Mouse (Mus musculus): Measurements from ENCODE around the gene Syne3.
A peak's percentile ranks its signal among the peaks of the same experiment; 100 is the strongest.

The Syne3 gene

DNA sequence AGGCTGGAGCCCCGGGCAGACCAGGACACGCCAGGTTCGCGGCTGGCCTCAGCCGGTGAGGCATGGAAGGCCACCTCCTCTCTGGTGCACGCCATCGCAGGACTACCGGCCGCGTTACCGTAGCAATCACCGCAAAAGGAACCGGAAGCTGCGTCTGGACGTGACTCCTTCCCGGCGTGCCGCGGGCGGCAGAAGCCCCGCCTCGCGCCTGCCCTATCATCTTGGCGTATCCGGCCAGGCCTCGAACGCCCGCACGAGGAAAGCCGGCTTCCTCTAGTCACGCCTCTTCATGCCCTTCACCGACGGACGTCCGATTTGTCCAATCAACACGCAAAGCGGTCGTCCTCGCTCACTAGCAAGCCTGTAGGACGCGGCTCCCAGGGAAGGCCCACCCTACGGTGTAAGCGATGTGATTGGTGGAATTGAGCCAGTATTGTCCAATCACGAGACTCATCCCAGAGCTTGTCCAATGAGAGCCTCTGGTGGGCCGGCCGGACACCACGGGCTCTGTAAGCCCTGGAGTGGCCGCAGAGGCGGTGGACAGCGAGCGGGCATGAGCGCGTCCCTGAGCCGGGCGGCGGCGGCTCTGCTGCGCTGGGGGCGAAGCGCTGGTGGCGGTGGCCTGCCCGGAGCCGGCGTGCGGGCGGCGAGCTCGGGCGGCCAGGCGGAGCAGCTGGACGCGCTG, 22.7 kb upstream of the Syne3 start, which contains the start of gene Glrx5:
Gene Glrx5, plus strand, starts transcription at position 542 of the 685 bp plus-strand sequence.
- no peaks in the 10 kb centered on the region for H3K27me3 ChIP-seq (ENCODE audit: control insufficient read depth, insufficient read depth, low read length, poor library complexity, severe bottlenecking)
- peak; percentile 100 for DNase-seq (ENCODE audit: low read depth, low spot score)
- peaks cover 3% of the 10 kb centered on the region for H3K36me3 ChIP-seq (ENCODE audit: control insufficient read depth, insufficient read depth, low read length, poor library complexity, severe bottlenecking)

DNA sequence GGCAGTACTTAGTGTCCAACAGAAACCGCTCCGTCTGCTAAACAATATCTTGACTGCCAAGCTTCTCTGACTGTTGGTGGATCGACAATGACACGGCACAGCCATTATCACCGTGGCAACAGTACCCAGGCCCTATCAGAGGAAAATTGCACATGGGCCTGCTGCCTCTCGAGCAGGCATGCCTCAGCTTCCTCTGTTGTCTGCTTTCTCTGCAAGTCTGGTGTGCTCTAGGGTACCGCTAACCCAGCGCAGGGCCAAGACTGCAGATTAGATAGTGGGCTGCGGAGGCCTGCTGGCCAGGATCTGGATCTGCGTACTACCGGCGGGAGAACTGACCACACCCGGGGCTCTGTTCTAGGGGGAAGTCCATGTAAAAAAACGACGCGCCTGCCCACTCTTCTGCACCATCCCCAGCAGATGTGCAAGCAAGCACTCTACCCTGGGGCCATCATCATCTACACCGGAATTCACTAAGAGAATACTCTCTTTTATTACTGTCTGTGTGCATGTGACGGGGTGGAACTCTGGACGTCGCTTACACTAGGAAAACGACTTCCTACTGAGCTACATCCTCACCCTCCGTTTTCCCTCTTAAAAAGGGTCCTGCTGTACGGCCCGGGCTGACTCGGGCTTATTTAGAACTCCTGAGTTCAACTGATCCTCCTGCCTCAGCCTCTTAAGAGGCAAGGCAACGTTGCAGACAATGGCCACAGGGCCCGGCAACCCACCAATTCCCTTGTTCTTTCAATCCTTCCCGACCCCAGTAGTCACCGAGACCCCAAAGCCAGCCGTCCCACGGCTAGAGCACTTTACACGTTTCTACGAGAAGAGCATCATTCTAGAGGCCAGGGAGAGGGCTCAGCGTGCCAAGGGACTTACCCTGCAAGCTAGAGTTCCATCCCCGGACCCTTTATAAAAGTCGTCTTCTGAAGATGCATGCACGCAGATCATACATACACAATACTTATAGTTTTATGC, 21.8 kb upstream of the Syne3 start:
- Histone ChIP-seq H3K36me3 (ENCODE audit: control insufficient read depth, insufficient read depth, low read length, poor library complexity, severe bottlenecking) (peaks cover 3% of the 10 kb centered on the region), H3K27me3 (ENCODE audit: control insufficient read depth, insufficient read depth, low read length, poor library complexity, severe bottlenecking) (no peaks in the 10 kb centered on the region)
- no peak for DNase-seq (ENCODE audit: low read depth, low spot score)

DNA sequence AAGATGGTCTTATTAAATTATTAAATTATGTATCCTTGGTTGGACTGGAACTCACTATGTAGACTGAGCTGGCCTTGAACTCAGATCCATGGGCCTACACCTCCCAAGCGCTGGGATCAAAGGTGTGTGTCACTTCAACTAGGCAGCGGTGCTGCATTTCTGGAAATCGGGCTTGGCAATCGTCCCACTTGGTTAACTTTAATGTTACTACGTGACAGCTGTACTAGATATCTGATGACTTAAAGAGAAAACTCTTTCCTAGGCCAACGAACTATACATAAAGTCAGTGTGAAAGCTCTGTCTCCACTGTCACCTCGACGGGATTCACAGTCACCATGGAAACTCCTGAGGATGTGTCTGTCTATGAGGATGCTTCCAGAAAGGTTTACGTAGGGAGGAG, 20.3 kb upstream of the Syne3 start:
- no peak for DNase-seq (ENCODE audit: low read depth, low spot score)
- Histone ChIP-seq H3K27me3 (ENCODE audit: control insufficient read depth, insufficient read depth, low read length, poor library complexity, severe bottlenecking) (no peaks in the 10 kb centered on the region), H3K36me3 (ENCODE audit: control insufficient read depth, insufficient read depth, low read length, poor library complexity, severe bottlenecking) (peaks cover 3% of the 10 kb centered on the region)

DNA sequence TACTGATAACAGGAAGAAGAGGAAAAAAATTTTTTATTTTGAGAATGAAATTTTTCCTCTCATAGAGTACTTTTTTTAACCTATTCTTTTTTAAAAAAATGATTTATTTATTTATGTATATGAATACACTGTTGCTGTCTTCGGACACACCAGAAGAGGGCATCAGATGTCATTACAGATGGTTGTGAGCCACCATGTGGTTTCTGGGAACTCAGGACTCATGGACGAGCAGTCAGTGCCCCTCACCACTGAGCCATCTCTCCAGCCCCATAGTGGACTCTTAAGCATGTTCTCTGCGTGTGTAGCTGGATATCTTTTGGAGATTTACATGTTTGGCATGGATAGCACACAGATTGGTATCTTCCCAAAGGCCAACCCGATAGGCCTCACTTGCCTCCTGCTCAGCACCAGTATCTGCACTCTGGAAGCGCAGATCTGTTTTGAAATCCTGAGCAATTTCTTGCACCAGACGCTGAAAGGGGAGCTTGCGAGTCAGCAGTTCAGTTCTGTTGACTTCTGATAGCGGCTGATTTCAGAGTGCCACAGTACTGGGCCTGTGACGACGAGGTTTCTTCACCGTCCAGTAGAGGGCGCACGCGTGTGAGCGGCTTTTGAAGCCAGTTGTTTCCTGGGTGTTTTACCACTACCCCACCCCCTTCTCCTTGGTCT, 17.8 kb upstream of the Syne3 start:
- no peaks in the 10 kb centered on the region for H3K27me3 ChIP-seq (ENCODE audit: control insufficient read depth, insufficient read depth, low read length, poor library complexity, severe bottlenecking)
- H3K36me3 ChIP-seq (ENCODE audit: control insufficient read depth, insufficient read depth, low read length, poor library complexity, severe bottlenecking): peaks cover 3% of the 10 kb centered on the region
- peak; percentile 92 for DNase-seq (ENCODE audit: low read depth, low spot score)

DNA sequence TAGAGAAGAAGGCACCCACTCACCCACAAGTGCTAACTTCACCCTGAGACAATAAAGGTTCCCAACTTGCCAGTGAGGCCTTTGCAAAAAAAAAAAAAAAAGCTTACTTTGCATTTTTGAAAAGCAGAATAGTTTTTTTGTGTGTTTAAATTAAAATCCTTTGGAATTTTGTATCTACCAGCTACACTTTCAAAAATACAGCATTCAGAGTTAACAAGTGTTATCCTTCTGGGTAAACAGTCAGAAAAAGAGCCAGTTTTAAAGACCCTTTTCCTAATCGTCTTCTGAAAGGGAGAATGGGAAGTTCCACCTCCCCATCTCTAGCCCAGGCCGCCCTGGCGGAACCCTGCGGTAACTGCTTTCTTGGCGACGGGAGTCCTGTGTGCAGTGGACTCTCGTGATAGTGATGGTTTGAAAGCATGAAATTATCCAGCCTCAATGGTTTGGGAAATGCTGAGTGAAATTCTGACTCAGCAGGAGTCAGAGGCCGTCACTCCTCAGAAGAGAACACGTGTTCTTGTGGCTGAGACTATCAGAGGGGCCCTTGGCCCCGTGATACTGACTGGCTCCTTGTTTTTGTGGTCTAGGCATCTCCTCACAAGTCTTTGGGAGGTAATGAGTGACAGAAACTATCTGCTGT, 16.5 kb upstream of the Syne3 start:
- H3K27me3 ChIP-seq (ENCODE audit: control insufficient read depth, insufficient read depth, low read length, poor library complexity, severe bottlenecking): no peaks in the 10 kb centered on the region
- DNase-seq (ENCODE audit: low read depth, low spot score): no peak
- H3K36me3 ChIP-seq (ENCODE audit: control insufficient read depth, insufficient read depth, low read length, poor library complexity, severe bottlenecking): peaks cover 3% of the 10 kb centered on the region

DNA sequence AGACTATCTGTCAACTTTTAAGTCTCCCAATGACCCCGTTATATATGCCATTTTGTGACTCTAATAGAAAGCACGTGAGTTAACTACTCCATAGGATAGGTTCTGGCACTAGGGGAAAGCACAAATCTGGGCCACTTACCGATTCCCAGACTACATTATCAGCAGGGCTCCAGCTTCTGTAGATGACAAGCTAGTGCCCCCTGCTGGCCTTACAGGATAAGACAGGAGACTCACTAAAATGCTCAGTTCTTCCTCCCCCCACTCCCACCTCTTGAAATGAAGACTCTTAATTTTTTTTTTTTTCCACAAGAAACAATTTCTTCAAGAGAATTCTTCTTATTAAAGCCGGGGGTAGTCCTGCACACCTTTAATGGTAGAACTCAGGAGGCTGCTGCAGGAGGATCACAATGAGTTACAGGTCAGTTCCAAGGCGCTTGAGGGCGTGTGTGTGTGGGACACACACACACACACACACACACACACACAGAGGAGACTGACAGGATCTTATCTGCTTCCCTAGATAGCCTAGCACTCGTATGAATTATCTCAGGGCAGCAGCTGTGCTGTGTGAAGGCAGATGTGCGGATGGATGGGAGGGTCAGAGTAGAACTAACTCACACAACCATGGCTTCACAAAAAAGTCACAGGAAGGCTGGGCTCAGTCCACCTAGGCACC, 15.8 kb upstream of the Syne3 start:
- peak; percentile 87 for DNase-seq (ENCODE audit: low read depth, low spot score)
- peaks cover 3% of the 10 kb centered on the region for H3K36me3 ChIP-seq (ENCODE audit: control insufficient read depth, insufficient read depth, low read length, poor library complexity, severe bottlenecking)
- no peaks in the 10 kb centered on the region for H3K27me3 ChIP-seq (ENCODE audit: control insufficient read depth, insufficient read depth, low read length, poor library complexity, severe bottlenecking)

DNA sequence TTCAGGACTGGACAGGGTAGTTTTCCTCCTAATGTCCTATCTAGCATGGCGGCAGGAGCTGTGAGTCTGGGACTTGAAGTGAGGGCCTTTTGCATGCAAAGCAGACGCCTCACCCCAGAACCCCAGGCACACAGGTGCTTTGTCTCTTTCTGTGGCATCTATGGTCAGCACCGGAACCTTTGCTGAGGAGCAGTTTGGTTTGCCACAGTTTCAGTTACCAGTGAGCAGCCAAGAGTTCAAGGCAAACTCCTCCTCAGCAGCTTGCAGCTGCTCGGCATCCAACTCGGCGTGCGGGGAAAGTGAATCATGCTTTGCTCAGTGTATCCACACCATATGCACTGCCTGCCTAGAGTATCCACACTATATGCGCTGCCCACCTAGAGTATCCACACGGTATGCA, 13.2 kb upstream of the Syne3 start:
- no peaks in the 10 kb centered on the region for H3K27me3 ChIP-seq (ENCODE audit: control insufficient read depth, insufficient read depth, low read length, poor library complexity, severe bottlenecking)
- no peaks in the 10 kb centered on the region for H3K36me3 ChIP-seq (ENCODE audit: control insufficient read depth, insufficient read depth, low read length, poor library complexity, severe bottlenecking)
- DNase-seq (ENCODE audit: low read depth, low spot score): no peak

DNA sequence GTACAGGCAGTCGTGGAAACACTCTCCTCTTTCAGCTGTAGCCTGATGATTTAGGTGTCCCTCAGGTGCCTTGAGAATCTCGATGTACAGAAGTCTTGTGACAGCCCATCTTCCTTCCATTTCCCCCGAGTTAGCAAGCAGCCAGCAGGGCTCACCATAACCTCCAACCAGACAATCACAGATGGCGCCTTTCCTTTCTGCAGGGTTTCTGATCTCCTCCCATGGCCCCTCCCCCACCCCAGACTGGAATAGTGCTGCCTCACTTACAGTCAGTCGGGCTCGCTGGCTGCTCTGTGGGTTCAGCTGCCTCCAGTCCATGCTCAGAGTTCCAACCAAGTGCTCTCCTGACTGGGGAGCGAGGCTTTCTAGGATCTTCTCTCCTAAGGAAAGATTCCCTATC, 12.5 kb upstream of the Syne3 start:
- no peak for DNase-seq (ENCODE audit: low read depth, low spot score)

DNA sequence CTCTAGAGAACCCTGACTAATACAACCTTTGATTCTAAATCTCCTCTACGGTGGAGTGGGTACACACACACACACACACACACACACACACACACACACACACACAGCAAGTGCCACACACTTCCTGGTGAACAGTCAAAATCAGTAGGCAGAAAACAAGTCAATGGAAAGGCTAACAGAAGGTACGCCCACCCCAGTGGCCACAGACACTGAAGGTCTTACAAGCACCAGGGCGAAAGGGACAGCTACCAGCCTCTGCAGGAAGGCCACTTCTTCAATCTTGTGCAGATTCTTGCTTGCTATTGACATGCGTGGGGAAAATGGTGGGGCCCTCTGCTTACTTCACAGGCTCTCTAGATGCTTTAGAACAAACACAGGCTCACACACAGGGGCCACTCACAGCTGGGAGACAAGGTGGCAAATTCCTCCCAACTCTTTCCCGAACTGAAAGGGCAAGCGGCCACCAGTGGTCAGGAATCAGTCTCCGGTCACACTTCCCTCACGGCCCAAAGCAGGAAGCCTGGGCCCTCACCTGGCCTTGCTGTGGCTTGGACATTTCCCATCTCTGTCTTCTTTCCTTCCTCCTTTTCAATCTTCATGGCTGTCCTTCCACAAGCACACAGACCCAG, 11.9 kb upstream of the Syne3 start:
- no peaks in the 10 kb centered on the region for H3K36me3 ChIP-seq (ENCODE audit: control insufficient read depth, insufficient read depth, low read length, poor library complexity, severe bottlenecking)
- no peaks in the 10 kb centered on the region for H3K27me3 ChIP-seq (ENCODE audit: control insufficient read depth, insufficient read depth, low read length, poor library complexity, severe bottlenecking)
- peak; percentile 27 for DNase-seq (ENCODE audit: low read depth, low spot score)

More for the DNA sequence above, 12.5 kb upstream of the Syne3 start:
- no peaks in the 10 kb centered on the region for H3K27me3 ChIP-seq (ENCODE audit: control insufficient read depth, insufficient read depth, low read length, poor library complexity, severe bottlenecking)
- no peaks in the 10 kb centered on the region for H3K36me3 ChIP-seq (ENCODE audit: control insufficient read depth, insufficient read depth, low read length, poor library complexity, severe bottlenecking)

DNA sequence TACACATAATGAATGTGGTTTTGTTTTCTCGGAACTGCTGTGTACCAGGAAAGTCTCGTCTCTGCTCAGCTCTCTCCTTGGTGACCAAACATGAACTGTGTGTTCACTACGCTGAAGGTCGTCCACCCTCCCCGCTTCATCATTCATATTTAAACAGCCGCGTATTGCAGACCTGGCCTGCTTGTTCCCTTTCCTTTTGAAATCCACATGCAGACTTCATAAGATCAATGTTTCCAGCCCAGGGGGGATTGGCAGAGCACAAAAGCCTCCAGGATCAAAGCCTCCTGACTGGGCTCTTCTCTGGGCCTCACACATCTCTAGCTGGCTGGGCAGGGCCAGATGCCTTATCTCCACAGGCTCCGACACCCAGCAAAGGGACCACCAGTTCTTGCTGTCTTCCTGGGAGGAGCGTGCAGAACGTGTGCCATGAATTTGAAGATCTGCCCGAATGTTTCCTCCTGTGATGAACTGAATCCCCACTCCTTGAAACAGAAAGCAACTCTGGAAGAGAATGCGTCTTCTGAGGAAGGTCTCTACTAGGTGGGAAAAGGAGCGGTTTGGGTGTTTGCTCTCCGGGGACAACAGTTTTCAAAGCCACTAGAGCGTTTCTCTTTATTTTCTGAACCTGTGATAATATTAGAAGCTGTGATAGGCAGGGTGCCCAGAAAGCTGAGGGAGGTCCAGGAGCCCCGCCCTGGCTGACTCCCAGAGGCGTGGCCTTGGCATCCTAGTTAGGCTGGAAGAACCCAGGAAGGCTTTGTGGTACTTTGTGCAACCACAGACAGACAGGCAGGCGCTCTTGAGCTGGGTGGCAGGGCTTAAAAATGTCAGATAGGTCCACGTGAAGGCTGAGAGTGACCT, 10.0 kb upstream of the Syne3 start:
- no peak for DNase-seq (ENCODE audit: low read depth, low spot score)
- Histone ChIP-seq H3K36me3 (ENCODE audit: control insufficient read depth, insufficient read depth, low read length, poor library complexity, severe bottlenecking) (no peaks in the 10 kb centered on the region), H3K27me3 (ENCODE audit: control insufficient read depth, insufficient read depth, low read length, poor library complexity, severe bottlenecking) (no peaks in the 10 kb centered on the region)

DNA sequence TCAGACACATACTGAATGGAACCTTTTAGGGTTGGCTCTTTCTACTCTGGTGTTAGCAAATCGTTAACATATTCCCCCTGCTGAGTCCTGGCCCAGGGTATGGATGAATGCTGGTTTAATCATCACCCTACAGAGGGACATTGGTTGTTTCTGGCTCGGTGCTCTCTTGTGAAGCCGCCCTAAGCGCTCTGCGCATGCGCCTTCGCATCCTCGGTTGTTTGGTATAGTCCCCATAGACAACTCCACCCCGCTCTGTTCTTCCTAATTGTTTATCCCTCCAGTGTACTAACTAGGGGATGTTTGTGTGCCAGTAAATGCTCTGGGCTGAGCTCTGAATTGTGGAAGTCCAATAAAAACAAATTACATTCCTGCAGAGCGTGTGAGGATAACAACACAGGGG, 7.0 kb upstream of the Syne3 start:
- DNase-seq (ENCODE audit: low read depth, low spot score): no peak
- Histone ChIP-seq H3K36me3 (ENCODE audit: control insufficient read depth, insufficient read depth, low read length, poor library complexity, severe bottlenecking) (no peaks in the 10 kb centered on the region), H3K27me3 (ENCODE audit: control insufficient read depth, insufficient read depth, low read length, poor library complexity, severe bottlenecking) (no peaks in the 10 kb centered on the region)

DNA sequence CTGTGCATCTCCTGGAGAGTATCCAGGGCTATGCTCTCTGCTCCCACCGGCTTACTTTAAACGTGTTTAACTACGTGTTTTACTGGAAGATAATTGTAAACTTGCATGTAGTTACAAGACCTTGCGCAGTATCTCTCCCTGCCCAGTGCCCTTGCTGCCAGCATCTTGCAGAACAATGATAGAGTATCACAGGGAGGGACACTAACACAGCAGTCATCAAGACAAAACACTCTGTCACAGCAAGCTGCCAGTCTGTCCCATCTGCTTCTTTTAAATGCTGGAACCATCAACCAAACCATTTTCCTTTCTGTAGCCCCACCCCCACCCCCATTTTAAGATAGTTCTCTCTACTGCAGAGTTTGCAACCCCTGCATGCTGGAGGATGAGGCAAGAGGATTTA, 6.6 kb upstream of the Syne3 start:
- DNase-seq (ENCODE audit: low read depth, low spot score): no peak
- no peaks in the 10 kb centered on the region for H3K36me3 ChIP-seq (ENCODE audit: control insufficient read depth, insufficient read depth, low read length, poor library complexity, severe bottlenecking)
- H3K27me3 ChIP-seq (ENCODE audit: control insufficient read depth, insufficient read depth, low read length, poor library complexity, severe bottlenecking): no peaks in the 10 kb centered on the region

DNA sequence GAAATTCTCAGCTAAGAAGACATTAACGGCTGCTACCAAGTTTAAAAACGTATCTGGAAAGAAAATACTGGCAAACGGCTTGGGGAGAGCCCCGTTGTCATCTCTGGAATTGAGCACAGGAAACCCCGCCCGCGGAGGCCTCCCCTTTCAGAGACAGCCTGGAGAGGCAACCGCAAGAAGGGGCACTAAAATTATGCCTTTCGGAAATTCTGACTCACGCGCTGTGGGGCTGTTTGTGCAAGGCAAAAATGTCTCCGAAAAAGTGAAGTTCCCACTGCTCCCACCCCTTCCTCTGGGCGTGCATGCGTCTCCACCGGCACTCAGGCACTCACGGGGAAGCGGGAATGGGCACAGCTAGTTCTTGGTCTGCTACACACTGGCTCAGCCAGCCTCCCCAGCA, 3.5 kb upstream of the Syne3 start:
- Histone ChIP-seq H3K36me3 (ENCODE audit: control insufficient read depth, insufficient read depth, low read length, poor library complexity, severe bottlenecking) (no peaks in the 10 kb centered on the region), H3K27me3 (ENCODE audit: control insufficient read depth, insufficient read depth, low read length, poor library complexity, severe bottlenecking) (no peaks in the 10 kb centered on the region)
- peak; percentile 86 for DNase-seq (ENCODE audit: low read depth, low spot score)
